8 mouse cellular contexts compared by ENCODE assay signal in genomic region chr13:56678188-56678787, GRCm38 (mm10). TPM values are rescaled to one million over a fixed set of nuclear protein-coding genes. Genes with fewer than 3 reads are reported as not detected.
DNase-seq lines count a peak whose midpoint lies in the region; ATAC-seq lines count a peak whose summit lies in the region.

No protein-coding gene starts in this region.

- peak; percentile 41 to 58 for DNase-seq in lung, adult 18-20 months
- no peak for DNase-seq in lung, postnatal 25 days (ENCODE audit: low spot score)
- peak; percentile 63 to 71 for DNase-seq in kidney, postnatal 36 days
- DNase-seq in layer of hippocampus, postnatal 25 days (ENCODE audit: extremely low spot score in 1 of 2, low spot score in 1 of 2), result no peak
- no peak for DNase-seq in gastrocnemius, postnatal 36 days

- H3K27me3 ChIP-seq in heart, embryonic 15.5 days, result no peaks in the 10 kb centered on the region
- no peaks in the 10 kb centered on the region for H3K27me3 ChIP-seq in stomach, embryonic 14.5 days (ENCODE audit: control insufficient read depth, insufficient read depth, low read length)

- intact Hi-C loops in gastrocnemius, postnatal 36 days (cut with DNase I), result no loop called here

- peaks cover 27% of the 10 kb centered on the region for H3K4me1 ChIP-seq in heart, embryonic 15.5 days (replicated peaks)
- H3K4me1 ChIP-seq in stomach, embryonic 14.5 days (ENCODE audit: control insufficient read depth, insufficient read depth, low read length), result peaks cover 21% of the 10 kb centered on the region

- H3K9me3 ChIP-seq in heart, embryonic 15.5 days (replicated peaks), result no peaks in the 10 kb centered on the region
- no peaks in the 10 kb centered on the region for H3K9me3 ChIP-seq in stomach, embryonic 14.5 days (ENCODE audit: control insufficient read depth, low read depth, low read length)

- H3K4me3 ChIP-seq in heart, embryonic 15.5 days, result no peak overlapping the region
- no peak overlapping the region for H3K4me3 ChIP-seq in stomach, embryonic 14.5 days (ENCODE audit: low read depth, low read length)

- no peaks in the 10 kb centered on the region for H3K36me3 ChIP-seq in heart, embryonic 15.5 days
- no peaks in the 10 kb centered on the region for H3K36me3 ChIP-seq in stomach, embryonic 14.5 days (ENCODE audit: control insufficient read depth, insufficient read depth, low read length)

- peak overlapping the region; percentile 7; the same call in 1 of the 2 replicates for H3K4me2 ChIP-seq in heart, embryonic 15.5 days
- no peak overlapping the region for H3K4me2 ChIP-seq in stomach, embryonic 14.5 days (replicated peaks; ENCODE audit: low read depth, low read length)

- peak overlapping the region; percentile 52 for H3K27ac ChIP-seq in heart, embryonic 15.5 days
- H3K27ac ChIP-seq in stomach, embryonic 14.5 days (ENCODE audit: low read length), result peak overlapping the region; percentile 55; the same call in 1 of the 2 replicates

- peak; percentile 78 for ATAC-seq in heart, embryonic 15.5 days (replicated peaks; ENCODE audit: insufficient number of reproducible peaks, insufficient read depth, low FRiP score, low read depth)
- ATAC-seq in stomach, embryonic 14.5 days (ENCODE audit: insufficient number of reproducible peaks, insufficient read depth, low FRiP score, low read depth), result 0 out of 2 replicates have a peak, but pooled peaks have one; percentile 46
- no peak for ATAC-seq in erythroblast, adult 5-6 weeks (replicated peaks; ENCODE audit: low FRiP score, poor library complexity, severe bottlenecking)

- no peak overlapping the region for H3K9ac ChIP-seq in heart, embryonic 15.5 days
- no peak overlapping the region for H3K9ac ChIP-seq in stomach, embryonic 14.5 days (replicated peaks; ENCODE audit: low read depth, low read length)

- 28% methylated on average over 10 of the region's 10 CpGs for WGBS in heart, embryonic 15.5 days
- WGBS in stomach, embryonic 14.5 days, result 26% methylated on average over 10 of the region's 10 CpGs

RNA-seq across cellular contexts. Expression of gene Smad5, which starts 24.5 kb away (rescaled TPM):
- 14.7 and 17.5 TPM in 2 replicates for polyA plus RNA-seq in heart, embryonic 15.5 days (2015; fragmentation: Nextera tagmentation; extraction: Ambion mirVana)
- polyA plus RNA-seq in stomach, embryonic 14.5 days (2014; fragmentation: Nextera tagmentation; extraction: Ambion mirVana), result 51.1 and 52.7 TPM in 2 replicates
- 9.4 and 11.0 TPM in 2 replicates for total RNA-seq in erythroblast, adult 5-6 weeks (2015; ENCODE audit: low replicate concordance)
- 2.4 and 6.7 TPM in 2 replicates for total RNA-seq in erythroblast, adult 5-6 weeks (2017; ENCODE audit: low replicate concordance)
- total RNA-seq in layer of hippocampus, postnatal 25 days (2021), result 10 to 100 TPM; 23.3 to 26.3 TPM
- 10 to 100 TPM; 16.9 to 18.7 TPM for total RNA-seq in gastrocnemius, postnatal 36 days (2021)

Comparison
In these comparisons a context has a peak if more than half of its experiments do, and no peak if none do; other contexts are left out.
1. DNase-seq: peak in lung, adult 18-20 months (2 of 2) and kidney, postnatal 36 days (2 of 2); none in lung, postnatal 25 days (single experiment), layer of hippocampus, postnatal 25 days (0 of 2) and gastrocnemius, postnatal 36 days (0 of 2).